Mouse (Mus musculus) embryonic facial prominence, embryonic 14.5 days (tissue): ENCODE data around the gene Ptprk. TPM values are rescaled to one million over a fixed set of nuclear protein-coding genes. Genes with fewer than 3 reads are reported as not detected.

ENCODE experiments used
- ATAC-seq: fragments of 200-750 bp; cut with Nextera tagmentation; 2 replicates; pipeline ENCODE4 v1.8.0; 2017; ENCODE audit warnings: low read depth, moderate number of reproducible peaks, moderate TSS enrichment
- DNase-seq: peaks from one replicate; pipeline ENCODE4 v3.0.0-alpha.2; 2015; ENCODE audit warnings: low spot score
- H3K27ac ChIP-seq: fragments of 300-500 bp; sonication (generic); replicated peaks from 2 replicates; pipeline ENCODE4 v1.5.1; 2014; ENCODE audit warnings: low read depth, mild to moderate bottlenecking, low read length, moderate library complexity
- H3K27me3 ChIP-seq: fragments of 300-500 bp; sonication (generic); replicated peaks from 2 replicates; pipeline ENCODE4 v1.6.1; 2014; ENCODE audit warnings: low read length; ENCODE audit not compliant: control insufficient read depth, insufficient read depth
- H3K36me3 ChIP-seq: fragments of 300-500 bp; sonication (generic); 2 replicates; pipeline ENCODE4 v1.6.1; 2014; ENCODE audit warnings: low read length, mixed read lengths; ENCODE audit not compliant: control insufficient read depth, insufficient read depth
- H3K4me1 ChIP-seq: fragments of 300-500 bp; sonication (generic); 2 replicates; pipeline ENCODE4 v1.6.1; 2014; ENCODE audit warnings: antibody characterized with exemption, low read length; ENCODE audit not compliant: control insufficient read depth, insufficient read depth
- H3K4me2 ChIP-seq: fragments of 300-500 bp; sonication (generic); 2 replicates; pipeline ENCODE4 v1.6.1; 2014; ENCODE audit warnings: low read depth, mild to moderate bottlenecking, low read length, moderate library complexity, mixed read lengths
- H3K4me3 ChIP-seq: fragments of 300-500 bp; sonication (generic); 2 replicates; pipeline ENCODE4 v1.5.1; 2014; ENCODE audit warnings: low read depth, mild to moderate bottlenecking, low read length
- H3K9ac ChIP-seq: fragments of 300-500 bp; sonication (generic); 2 replicates; pipeline ENCODE4 v1.6.1; 2014; ENCODE audit warnings: low read depth, mild to moderate bottlenecking, low read length, moderate library complexity, mixed read lengths
- H3K9me3 ChIP-seq: fragments of 300-500 bp; sonication (generic); 2 replicates; pipeline ENCODE4 v1.6.1; 2016; ENCODE audit warnings: low read length; ENCODE audit not compliant: control insufficient read depth
- WGBS: fragments of 180-500 bp; shearing (Covaris S2); extraction: QIAGEN DNeasy Blood & Tissue Kit; methylation state at CpG from one replicate; pipeline ENCODE4 v1.1.7; 2014; 5-methylcytosine and 5-hydroxymethylcytosine counted together
- polyA plus RNA-seq: library from polyadenylated mRNA; unstranded; fragments of >200 nt; fragmentation: Nextera tagmentation; extraction: Ambion mirVana; gene quantifications from 2 replicates; pipeline ENCODE4 v1.2.1, GENCODE M21; 2014

Ptprk gene
- polyA plus RNA-seq, 1 experiment from 2014 or later, result 21.7 TPM

DNA sequence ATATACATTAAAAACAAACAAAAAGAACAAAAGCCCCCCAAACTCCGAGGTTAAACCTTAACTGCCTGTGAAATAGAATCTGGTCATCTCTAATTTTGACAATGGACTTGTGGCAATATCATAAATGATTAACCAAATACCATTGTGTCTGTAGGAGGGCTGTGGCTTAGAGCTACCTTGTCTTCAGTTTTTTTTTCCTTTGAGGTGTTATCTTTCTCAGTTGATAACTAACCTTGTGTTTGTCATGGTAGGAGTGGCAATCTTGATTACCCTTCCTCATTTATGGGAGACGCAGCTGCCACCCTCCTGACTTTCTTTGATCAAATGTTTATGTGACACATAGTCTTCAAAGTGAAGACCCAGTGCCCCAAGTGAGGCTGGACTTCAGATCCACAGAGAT, 24.3 kb downstream of the Ptprk start:
- no peaks in the 10 kb centered on the region for H3K27me3 ChIP-seq
- H3K4me1 ChIP-seq, result no peaks in the 10 kb centered on the region
- no peak overlapping the region for H3K27ac ChIP-seq
- no peak overlapping the region for H3K4me3 ChIP-seq
- no peaks in the 10 kb centered on the region for H3K36me3 ChIP-seq
- H3K9me3 ChIP-seq, result no peaks in the 10 kb centered on the region
- ATAC-seq, result no peak
- H3K4me2 ChIP-seq, result no peak overlapping the region
- no peak overlapping the region for H3K9ac ChIP-seq
- DNase-seq, result no peak
- 77% methylated on average over 2 of the region's 2 CpGs for WGBS

DNA sequence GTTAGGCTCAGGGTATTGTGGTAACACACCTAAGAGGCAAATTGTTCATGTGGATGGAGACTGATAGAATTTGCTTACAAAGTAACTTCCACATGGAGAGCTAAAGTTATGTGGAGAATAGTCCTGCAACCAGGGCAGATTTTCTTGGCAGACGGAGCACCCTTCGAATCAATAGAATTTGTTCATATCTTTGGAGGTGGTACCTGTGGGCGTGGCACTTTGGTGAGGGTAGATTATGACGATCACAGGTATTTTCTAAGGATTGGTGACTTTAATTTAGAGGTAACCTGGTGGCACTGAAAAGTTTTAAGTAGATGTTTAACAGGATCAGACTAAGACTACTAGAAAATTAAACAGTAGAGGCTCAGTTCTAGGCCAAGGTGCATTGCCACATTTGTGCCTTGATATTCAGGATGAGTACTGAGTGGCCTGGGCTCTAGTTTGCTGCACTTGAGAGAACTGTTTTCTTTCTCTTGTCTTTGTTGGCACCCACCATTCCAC, 28.8 kb downstream of the Ptprk start:
- no peaks in the 10 kb centered on the region for H3K27me3 ChIP-seq
- H3K4me2 ChIP-seq, result no peak overlapping the region
- no peaks in the 10 kb centered on the region for H3K9me3 ChIP-seq
- no peak overlapping the region for H3K9ac ChIP-seq
- H3K4me1 ChIP-seq, result no peaks in the 10 kb centered on the region
- WGBS, result 89% methylated on average over 4 of the region's 4 CpGs
- no peak overlapping the region for H3K4me3 ChIP-seq
- no peak for DNase-seq
- no peak overlapping the region for H3K27ac ChIP-seq
- ATAC-seq, result no peak
- no peaks in the 10 kb centered on the region for H3K36me3 ChIP-seq

DNA sequence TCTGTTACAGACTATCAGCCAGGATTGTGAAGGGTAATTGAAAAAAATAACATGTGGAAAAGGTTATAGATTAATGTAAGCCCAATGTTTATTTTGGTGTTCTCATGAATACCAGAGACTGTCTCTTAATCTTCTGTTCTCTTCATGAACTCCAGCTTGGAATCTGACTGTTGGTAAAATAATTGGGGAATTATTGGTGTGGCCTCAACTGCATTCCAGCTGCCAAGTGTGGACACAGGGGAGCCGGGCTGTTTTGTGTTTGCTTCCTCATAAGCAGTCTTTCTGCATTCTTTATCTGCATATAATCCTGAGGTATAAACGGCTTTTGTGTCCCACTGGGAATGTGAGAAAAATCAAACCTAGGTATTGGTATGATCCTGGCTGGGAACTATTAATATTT, 29.3 kb downstream of the Ptprk start:
- Histone ChIP-seq H3K36me3 (no peaks in the 10 kb centered on the region), H3K4me3 (no peak overlapping the region), H3K9me3 (no peaks in the 10 kb centered on the region), H3K9ac (no peak overlapping the region), H3K4me2 (no peak overlapping the region), H3K4me1 (no peaks in the 10 kb centered on the region), H3K27ac (no peak overlapping the region), H3K27me3 (no peaks in the 10 kb centered on the region)
- DNase-seq, result peak; percentile 45
- WGBS, result 42% methylated on average over 2 of the region's 2 CpGs
- ATAC-seq, result no peak

DNA sequence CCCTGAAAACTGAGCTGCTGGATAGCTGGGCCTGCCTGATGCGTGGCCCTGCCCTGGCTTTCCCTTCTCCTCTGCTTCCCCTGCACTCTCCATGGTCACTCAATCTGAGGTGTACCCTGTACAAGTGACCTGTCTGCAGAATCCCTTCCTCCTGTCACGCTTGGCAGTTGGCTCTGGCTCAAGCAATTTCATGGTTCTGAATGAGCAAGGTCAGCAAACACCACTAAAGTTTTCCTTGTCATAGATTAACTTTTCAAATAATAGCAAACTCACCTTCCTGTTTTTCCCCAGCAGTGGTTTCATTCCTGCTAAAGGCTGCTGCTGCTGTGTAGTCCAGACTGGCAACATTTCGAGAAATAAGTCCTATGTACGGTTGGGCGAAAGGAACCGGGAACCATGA, 30.6 kb downstream of the Ptprk start:
- 86% methylated on average over 5 of the region's 6 CpGs for WGBS
- no peak for ATAC-seq

DNA sequence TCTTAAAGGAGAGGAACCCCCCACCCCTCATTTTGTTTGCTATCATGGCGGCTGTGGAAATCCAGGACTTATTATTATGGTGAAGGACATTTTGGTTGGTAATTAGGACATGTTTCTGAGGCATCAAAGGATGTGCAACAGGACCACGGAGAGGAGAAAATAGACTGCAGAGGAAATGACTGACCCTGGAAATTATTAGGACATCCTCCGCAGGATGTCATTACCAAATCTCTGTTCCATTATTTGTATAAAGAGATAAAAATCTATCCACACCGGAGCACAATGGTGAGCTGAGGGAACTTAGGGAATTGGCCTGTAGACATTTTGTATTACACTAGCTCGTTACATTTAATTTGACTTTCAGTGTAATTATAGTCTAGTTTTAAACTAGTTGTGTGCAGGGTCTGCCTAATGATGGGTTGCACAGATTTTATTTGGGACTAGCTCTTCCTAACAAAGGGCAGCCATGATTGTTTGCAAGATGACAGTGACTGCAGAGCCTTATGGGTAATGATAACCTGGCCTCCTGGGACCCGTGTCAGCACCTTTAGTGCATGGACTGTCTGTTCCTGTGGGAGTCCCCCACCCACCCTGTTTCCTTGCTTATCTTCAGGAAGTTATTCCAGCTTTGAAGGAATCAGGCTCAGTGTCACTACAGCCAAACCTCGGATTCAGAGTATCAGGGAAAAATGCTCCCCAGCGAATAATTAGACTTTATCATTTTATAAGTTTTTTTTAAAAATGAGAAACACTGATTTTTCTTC, 38.4 kb downstream of the Ptprk start:
- Histone ChIP-seq H3K9me3 (no peaks in the 10 kb centered on the region), H3K27ac (no peak overlapping the region), H3K27me3 (no peaks in the 10 kb centered on the region), H3K4me1 (no peaks in the 10 kb centered on the region; the same call in 1 of the 2 replicates), H3K4me3 (no peak overlapping the region), H3K4me2 (no peak overlapping the region), H3K9ac (no peak overlapping the region), H3K36me3 (no peaks in the 10 kb centered on the region)
- ATAC-seq (no peak), DNase-seq (no peak)
- 71% methylated on average over 8 of the region's 8 CpGs for WGBS

More for the DNA sequence above, 30.6 kb downstream of the Ptprk start:
- no peak for DNase-seq
- Histone ChIP-seq H3K27me3 (no peaks in the 10 kb centered on the region), H3K27ac (no peak overlapping the region), H3K4me3 (no peak overlapping the region), H3K9me3 (no peaks in the 10 kb centered on the region), H3K4me2 (no peak overlapping the region), H3K4me1 (no peaks in the 10 kb centered on the region), H3K9ac (no peak overlapping the region), H3K36me3 (no peaks in the 10 kb centered on the region)

DNA sequence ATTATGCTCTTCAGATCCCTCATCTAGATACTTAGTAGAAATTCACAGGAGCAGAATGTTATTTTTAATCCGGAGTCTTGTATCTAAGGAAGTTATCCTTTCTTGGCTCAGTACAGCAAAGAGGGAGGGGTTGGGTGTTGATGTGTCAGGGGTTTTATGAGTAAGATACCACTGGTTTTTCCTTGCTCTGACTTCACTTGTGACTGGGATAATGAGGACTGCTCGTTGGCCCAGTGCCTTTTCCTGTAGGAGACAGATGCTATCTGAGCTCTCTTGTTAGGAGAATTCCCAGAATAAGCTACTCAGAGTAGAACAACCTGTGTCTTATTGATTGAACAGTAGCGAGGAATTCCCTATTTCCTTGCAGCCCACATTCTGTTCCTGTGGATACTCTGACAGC, 39.3 kb downstream of the Ptprk start:
- H3K4me1 ChIP-seq, result no peaks in the 10 kb centered on the region; the same call in 1 of the 2 replicates
- DNase-seq (peak; percentile 29), ATAC-seq (no peak)
- H3K9ac ChIP-seq, result no peak overlapping the region
- no peaks in the 10 kb centered on the region for H3K27me3 ChIP-seq
- H3K4me2 ChIP-seq, result no peak overlapping the region
- H3K9me3 ChIP-seq, result no peaks in the 10 kb centered on the region
- H3K36me3 ChIP-seq, result no peaks in the 10 kb centered on the region
- no peak overlapping the region for H3K27ac ChIP-seq
- 54% methylated on average over 3 of the region's 3 CpGs for WGBS
- H3K4me3 ChIP-seq, result no peak overlapping the region

DNA sequence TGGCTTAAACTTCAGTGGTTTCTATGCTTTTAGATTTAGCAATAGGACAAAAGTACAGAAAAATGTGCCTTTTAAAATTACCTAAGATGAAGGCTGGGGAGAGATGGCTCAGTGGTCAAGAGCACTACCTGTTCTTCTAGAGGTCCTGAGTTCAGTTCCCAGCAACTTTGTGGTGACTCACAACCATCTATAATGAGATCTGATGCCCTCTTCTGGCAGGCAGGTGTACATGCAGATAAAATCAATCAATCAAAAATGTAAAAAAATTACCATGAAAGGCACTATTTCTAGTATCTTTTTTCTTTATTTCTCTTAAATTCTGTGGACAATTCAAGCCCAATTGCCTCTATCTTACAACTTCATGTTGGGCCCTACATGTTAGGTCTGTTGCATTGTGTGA, 42.4 kb downstream of the Ptprk start:
- no peaks in the 10 kb centered on the region; the same call in 1 of the 2 replicates for H3K4me1 ChIP-seq
- H3K27me3 ChIP-seq, result no peaks in the 10 kb centered on the region
- no peaks in the 10 kb centered on the region for H3K36me3 ChIP-seq
- no peak for ATAC-seq
- H3K4me2 ChIP-seq, result no peak overlapping the region
- no peak overlapping the region for H3K27ac ChIP-seq
- H3K9ac ChIP-seq, result no peak overlapping the region
- DNase-seq, result no peak
- no peaks in the 10 kb centered on the region for H3K9me3 ChIP-seq
- H3K4me3 ChIP-seq, result no peak overlapping the region

DNA sequence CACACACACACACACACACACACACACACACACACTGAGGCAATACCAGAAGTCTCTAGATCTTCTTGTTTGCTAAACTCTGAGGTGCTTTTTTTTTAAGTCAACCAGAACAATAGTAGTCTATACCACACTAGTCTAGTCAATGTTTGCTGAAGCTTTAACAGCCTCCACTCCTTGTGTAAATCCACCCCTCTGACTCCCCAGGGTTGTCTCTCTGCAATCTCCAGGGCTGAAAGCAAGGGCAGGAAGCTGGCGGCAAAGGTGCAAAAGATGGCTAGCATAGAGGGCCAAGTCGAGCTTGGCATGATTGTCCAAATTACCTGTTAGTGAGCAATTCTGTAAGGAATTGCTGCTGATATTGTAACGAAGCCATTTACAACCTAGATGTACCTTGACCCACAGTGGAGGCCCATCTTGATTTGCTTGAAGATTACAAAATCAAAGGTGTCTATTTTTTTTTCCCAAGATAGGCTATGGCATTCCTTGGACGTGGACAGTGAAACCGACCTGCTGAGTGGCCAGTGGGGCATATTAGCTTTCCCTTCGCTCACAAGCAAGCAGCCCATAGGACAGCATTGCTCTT, 44.3 kb downstream of the Ptprk start:
- DNase-seq, result no peak
- H3K4me1 ChIP-seq, result no peaks in the 10 kb centered on the region; the same call in 1 of the 2 replicates
- H3K27ac ChIP-seq, result no peak overlapping the region

DNA sequence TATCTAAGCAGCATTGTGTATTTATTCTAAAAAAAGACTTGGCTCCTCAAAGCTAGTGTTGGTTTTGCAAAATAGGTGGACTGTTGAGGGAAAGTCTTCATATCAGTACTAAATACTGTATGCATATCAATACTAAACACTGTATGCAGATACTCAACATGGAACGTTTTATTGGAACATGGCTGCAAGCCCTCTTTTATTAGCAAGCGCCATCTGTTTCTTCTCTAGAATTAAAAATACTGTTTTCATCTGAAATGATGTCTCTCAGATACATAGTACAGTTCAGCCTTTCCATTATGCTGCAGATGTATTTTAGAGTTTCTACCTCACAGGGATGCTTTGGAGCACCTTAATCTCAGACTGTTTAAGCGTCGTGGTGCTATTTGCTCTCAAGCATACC, 49.3 kb downstream of the Ptprk start:
- H3K27me3 ChIP-seq, result no peaks in the 10 kb centered on the region
- H3K4me3 ChIP-seq, result no peak overlapping the region
- 94% methylated on average over 4 of the region's 4 CpGs for WGBS
- no peak overlapping the region for H3K27ac ChIP-seq
- no peaks in the 10 kb centered on the region for H3K36me3 ChIP-seq
- H3K9me3 ChIP-seq, result no peaks in the 10 kb centered on the region
- no peak overlapping the region for H3K9ac ChIP-seq
- H3K4me1 ChIP-seq, result no peaks in the 10 kb centered on the region
- DNase-seq, result no peak
- ATAC-seq, result no peak
- H3K4me2 ChIP-seq, result no peak overlapping the region

More for the DNA sequence above, 44.3 kb downstream of the Ptprk start:
- H3K9ac ChIP-seq, result no peak overlapping the region
- WGBS, result 87% methylated on average over 6 of the region's 6 CpGs
- no peaks in the 10 kb centered on the region for H3K27me3 ChIP-seq
- no peak overlapping the region for H3K4me3 ChIP-seq
- no peaks in the 10 kb centered on the region for H3K36me3 ChIP-seq
- no peak for ATAC-seq
- no peaks in the 10 kb centered on the region for H3K9me3 ChIP-seq
- no peak overlapping the region for H3K4me2 ChIP-seq
